Mouse (Mus musculus) 3T3-L1 (cell line): ENCODE data around the gene Trpc4.
A peak's percentile ranks its signal among the peaks of the same experiment; 100 is the strongest.

ENCODE experiments used
- DNase-seq: peaks from one replicate; pipeline ENCODE4 v3.0.0-alpha.2; 2015; ENCODE audit warnings: low read depth, low spot score

Trpc4 gene

DNA sequence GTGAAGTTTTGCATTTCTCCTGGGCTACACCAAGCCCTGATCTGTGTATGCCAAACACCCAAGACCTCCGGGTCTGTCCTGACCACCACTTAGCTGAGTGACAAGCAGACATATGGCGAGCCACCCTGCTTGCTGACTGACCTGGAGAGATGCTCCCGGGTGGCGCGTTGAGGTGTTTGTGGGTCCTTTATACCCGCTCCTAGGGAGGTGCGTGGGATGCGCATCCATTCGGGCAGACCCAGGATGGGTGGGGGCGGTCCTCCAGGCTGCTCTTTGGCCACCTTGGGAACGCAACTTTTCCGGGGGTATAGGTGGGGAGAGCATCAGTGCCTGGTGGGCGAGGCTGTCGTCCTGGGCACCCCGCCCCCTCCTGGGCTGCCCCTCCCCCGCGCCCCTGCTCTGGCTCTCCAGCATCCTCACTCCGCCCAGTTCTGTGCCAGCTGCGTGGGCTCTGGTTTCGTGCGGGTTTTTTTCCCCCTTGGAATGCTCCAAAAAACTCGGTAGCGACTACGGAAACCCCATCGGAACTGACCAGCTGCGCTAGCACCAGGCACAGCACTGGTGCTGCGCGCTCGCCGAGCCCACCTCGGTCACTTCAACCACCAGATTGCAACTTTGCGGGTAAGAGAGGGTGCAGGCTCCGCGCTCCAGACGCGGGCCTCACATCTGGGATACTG is at the start of gene Trpc4:
TSS of gene Trpc4 (plus strand) at position 397 of the 677 bp plus-strand sequence.
- DNase-seq = no peak

GRCm38 (mm10) chr3:54111489-54111888 is 44.3 kb upstream of the Trpc4 start:
- no peak for DNase-seq

- DNase-seq = no peak
These were observed 20.5 kb upstream of the Trpc4 start for GRCm38 (mm10) chr3:54135376-54135775.

DNA sequence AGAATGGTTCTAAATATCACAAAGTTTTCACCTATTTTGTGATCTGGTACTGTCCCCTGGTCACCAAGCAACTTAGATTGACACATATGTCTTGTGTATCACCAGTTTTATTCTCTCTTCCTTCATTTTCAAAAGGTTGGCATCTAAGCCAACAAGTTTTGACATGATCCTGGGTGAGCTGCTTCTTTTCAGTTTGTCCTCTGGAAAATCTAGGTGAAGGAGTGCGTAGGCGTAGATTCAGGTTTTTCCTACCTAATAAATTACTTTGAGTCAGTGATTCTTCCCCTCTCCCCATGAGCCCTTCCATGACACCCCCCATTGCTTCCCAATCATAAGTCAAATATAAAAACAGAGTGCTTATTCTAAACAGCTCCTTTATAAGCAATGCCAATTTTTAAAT is 14.5 kb upstream of the Trpc4 start:
- DNase-seq = no peak

- no peak for DNase-seq
These were observed 794 bp upstream of the Trpc4 start for GRCm38 (mm10) chr3:54154844-54155638.

DNA sequence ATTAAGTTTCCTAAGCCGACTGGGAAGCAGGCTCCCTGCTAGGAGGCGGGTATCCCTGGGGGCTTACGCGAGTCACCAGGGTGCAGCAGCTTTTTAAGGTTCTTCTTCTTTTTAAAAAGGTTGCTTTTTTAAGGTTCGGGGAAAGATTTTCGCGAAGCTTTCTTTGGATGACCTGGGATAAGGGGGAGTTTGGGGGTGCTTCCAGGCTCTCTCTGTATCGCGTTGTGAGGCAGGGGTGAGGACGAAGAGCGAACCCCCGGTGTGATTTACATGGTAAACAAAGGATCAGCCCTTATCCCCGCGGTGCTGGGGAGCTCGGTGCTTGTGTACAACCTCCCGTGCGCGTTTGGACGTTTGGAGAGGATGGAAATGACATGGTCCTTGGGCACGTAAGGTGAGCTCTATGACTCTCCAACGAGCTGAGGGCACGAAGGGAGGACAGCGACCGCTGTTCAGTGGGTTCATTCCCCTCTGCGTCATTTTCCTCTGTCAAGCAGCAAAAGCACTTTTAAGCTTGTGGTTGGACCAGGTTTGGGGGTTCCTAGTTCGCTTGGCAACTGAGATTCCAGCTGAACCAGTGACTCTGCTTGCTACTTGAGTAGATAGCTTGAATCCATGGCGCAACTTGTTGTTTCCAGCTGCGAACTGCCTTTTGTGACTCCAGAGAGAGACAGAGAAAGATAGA is 623 bp downstream of the Trpc4 start:
- no peak for DNase-seq

DNA sequence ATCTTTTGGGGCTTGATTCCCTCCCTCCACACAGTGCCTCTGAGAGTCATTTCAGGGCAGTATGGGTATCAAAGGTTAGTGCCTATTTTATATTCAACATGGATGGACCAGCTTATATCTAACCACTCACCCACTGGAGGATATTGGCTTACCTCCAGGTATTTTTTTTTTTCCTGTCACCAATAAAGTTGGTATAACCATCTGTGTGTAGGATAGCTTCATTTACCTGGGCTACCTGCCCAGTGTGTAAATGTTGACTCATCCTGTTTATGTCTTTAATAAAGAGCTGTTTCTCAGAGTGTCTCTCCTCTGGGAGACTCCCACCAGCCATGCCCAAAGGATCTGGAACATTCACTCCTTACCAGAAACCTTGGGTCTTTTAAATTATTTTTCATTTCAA is 14.9 kb downstream of the Trpc4 start:
- no peak for DNase-seq

- peak; percentile 5 for DNase-seq
These were observed 21.5 kb downstream of the Trpc4 start for GRCm38 (mm10) chr3:54177296-54177695.

DNA sequence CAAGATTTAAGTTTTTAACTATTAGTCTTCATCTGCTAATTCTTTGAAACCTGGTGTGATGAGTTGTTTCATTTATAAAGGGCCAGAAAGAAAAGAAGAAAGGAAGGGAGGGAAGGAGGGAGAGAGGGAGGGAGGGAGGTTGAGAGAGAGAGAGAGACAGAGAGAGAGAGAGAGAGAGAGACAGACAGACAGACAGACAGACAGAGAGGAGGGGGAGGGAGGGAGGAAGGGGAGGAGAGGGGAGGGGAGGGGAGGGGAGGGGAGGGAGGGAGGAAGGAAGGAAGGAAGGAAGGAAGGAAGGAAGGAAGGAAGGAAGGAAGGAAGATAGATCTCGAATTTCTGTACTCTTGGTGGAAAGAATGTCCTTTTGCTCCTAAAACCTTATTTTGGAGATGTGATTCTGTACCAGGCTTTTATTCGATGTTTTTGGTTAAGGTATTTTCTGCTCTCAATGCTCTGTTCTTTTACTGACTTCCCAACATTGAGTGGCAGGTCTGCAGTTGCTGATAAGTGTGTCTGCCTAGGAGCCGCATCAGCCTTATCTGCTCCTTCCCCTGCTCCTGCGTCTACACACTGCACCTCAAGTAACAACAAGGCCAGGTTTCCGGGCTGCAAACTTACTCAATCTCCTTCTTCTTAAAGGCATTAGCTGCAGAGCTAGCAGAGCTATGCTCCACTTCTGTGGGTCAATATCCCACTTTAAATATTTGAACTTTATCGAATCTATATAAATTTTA is 35.3 kb downstream of the Trpc4 start:
- no peak for DNase-seq

DNA sequence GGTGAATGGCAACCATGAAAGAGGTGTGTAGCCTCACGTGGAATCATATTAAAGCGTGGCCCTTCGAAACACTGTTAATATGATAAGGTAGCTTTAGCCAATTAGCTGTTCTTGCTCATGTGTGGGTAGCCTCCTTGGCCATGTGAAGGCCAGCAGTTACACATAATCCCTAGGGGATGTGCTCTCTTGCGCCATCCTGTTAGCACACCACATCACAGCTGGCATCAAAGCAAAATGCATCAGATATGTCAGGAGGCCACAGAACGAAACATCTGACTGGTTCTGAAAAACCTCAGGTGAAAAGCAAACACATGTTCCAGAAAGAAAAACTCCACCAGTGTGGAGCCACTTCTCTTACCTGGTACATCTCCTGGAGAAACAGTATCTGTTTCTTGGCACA is 45.4 kb downstream of the Trpc4 start:
- DNase-seq = no peak

GRCm38 (mm10) chr3:54204386-54204785 is 48.6 kb downstream of the Trpc4 start:
- no peak for DNase-seq

- no peak for DNase-seq
These were observed 54.3 kb downstream of the Trpc4 start for GRCm38 (mm10) chr3:54210112-54210511.

DNA sequence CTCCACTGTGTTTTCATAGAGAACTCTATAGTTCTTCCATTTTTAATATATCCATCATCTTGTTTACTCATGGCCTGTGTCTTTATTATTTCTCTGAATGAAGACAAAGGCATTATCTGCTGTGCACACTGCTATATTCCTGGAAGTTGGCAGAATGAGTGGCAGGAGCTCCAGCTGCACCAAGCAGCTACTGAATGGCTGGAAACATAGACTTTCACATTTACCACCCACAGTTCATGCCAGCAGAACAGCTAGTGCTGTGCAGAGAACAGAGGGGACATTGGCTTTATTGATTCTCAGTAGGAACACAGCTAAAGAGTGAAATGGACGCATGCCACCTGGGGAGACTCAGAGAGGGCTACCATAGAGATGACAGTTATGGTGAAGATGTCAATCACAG is 55.6 kb downstream of the Trpc4 start:
- no peak for DNase-seq

DNA sequence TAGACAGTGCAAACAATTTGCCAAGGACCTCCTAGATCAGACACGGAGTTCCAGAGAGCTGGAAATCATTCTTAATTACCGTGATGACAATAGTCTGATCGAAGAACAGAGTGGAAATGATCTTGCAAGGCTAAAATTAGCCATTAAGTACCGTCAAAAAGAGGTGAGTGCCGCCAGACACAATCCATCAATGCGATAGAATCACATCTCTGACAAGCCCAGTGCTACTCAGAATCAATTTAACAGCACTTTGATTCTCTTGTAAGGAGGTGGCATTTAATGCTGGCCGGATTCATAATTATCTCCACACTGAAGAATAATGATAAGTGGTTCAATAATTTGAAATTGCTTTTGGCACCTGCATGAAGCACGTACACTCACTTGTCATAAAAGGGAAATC is 66.7 kb downstream of the Trpc4 start:
- DNase-seq = no peak

DNA sequence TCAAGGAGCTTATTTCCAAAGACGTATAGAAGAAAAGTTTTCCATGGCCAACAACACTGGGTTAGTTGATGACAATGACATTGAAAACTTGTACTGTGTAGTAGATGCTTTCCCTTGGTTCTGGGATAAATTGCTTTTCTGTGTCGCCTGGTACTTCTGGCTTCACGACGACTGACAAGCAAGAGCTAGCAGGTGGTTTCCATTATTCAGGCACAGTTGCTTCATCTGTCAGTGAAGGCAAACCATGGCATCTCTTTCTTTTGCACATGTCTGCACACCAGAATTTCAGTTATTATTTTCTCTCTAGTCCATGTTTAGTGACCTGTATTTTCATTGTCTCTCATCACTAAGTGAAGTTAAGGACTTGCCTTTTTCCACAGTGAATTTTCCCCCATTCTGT is 72.6 kb downstream of the Trpc4 start:
- no peak for DNase-seq

DNA sequence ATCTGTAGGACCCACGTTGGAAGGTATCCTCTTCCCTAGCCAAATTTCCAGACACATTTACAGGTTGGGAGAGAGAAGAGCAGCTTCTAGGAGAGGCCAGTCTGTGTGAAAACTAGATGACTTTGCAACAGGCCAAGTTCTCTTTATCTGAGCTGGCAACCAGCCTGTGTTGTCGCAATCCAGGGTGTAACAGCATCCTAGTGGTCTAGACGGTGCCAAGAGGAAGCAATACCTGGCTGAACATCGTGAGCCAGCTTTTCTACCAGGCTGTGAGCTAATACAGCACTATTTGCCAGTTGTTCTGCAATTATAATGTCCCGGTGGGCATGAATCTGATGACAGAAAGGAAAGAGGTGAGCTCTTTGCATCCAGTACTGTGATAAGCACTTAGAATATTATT is 83.1 kb downstream of the Trpc4 start:
- DNase-seq = no peak

DNA sequence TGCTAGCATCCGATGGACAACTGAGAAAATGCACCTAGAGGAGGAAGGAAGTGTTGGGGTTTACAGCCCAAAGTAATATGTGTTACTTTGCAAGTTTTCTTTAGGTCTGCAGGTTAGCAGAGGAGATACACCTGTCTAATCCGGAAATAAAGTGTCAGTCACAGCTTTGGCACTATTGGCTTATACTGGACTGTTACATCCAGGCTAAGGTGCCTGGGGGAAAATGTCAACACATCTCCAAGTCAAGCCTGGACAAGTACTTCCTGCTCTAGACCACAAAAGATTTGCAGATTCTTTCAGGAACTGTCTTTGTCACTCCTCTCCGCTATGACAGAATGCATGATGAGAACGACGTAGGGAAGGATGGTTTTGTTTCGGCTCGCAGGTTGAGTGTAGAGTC is 83.6 kb downstream of the Trpc4 start:
- DNase-seq = no peak

- DNase-seq = no peak
These were observed 87.3 kb downstream of the Trpc4 start for GRCm38 (mm10) chr3:54243136-54243535.

DNA sequence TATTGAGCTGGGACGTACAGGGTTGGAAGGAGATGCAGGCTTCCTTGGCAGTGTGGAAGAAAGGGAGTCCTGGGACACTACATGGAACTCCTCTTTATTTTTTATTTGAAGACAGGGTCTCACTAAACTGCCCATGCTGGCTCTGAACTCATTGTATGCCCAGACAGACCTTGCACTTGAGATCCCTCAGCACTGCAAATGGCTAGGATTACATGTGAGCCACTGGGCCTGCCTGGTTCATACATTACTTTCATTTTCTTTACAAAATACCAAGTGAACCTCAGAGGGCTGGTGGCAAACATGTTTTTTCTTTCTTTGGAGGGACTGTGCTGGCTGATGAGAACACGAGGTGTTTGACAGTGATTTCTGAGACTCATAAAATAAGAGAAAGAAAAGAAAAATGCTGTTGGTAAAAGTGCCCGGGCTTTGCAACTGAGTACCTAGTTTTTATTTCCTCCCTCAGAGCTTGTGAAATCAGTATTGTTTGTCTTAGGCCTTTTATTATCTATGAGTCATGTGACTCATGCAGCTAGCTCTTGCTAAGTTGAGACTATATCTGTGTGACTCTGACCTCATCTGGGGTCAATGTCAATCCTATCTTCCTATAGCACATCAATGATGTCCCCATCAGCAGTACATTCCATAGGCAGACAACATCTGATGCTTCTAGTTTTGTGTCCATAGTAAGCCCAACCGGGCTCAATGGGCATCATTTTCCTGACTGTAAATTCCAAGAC is 89.1 kb downstream of the Trpc4 start:
- peak; percentile 3 for DNase-seq

GRCm38 (mm10) chr3:54246416-54246815 is 90.6 kb downstream of the Trpc4 start:
- peak; percentile 36 for DNase-seq

DNA sequence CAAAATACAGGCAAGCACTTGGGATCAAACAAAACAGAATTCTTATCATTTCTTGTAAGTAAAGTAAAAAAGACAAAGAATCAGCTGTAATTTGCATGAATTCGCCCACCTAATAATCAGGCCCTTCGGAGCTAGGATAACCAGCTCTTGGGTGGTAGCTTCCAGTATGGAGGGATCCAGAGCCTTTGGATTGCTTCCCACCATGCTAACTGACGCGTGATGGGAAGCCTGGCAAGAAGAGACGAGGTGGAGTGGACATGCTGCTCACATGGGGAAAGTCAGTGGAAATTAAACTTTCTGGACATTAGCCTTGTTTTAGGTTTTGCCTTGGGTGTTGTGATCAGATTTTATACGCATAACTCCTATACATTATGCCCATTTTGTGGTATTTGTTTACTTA is 93.5 kb downstream of the Trpc4 start:
- DNase-seq = no peak
